Mouse (Mus musculus) retina, embryonic 14.5 days (tissue): ENCODE measurements around the gene Mfsd1.

Experiments used
- DNase-seq: peaks from one replicate; pipeline ENCODE4 v3.0.0-alpha.2; 2015; ENCODE audit warnings: low spot score

Mfsd1 gene

GRCm38 (mm10) chr3:67582273-67583124, at the start of gene Mfsd1:
Gene Mfsd1 (plus strand): TSS chr3:67582741.
- DNase-seq: peak; percentile 94

- no peak for DNase-seq
Measured at GRCm38 (mm10) chr3:67543630-67544029, 38.9 kb upstream of the Mfsd1 start.

GRCm38 (mm10) chr3:67551193-67551592, 31.3 kb upstream of the Mfsd1 start:
- no peak for DNase-seq

- DNase-seq: no peak
Measured at GRCm38 (mm10) chr3:67553281-67553680, 29.3 kb upstream of the Mfsd1 start.

- no peak for DNase-seq
Measured at GRCm38 (mm10) chr3:67553927-67554448, 28.6 kb upstream of the Mfsd1 start.

GRCm38 (mm10) chr3:67555211-67555610, 27.3 kb upstream of the Mfsd1 start:
- DNase-seq: no peak

- no peak for DNase-seq
Measured at GRCm38 (mm10) chr3:67557200-67557651, 25.3 kb upstream of the Mfsd1 start.

- DNase-seq: no peak
Measured at GRCm38 (mm10) chr3:67557718-67558354, 24.7 kb upstream of the Mfsd1 start.

GRCm38 (mm10) chr3:67564731-67565357, 17.7 kb upstream of the Mfsd1 start:
- peak; percentile 30 for DNase-seq

- no peak for DNase-seq
Measured at GRCm38 (mm10) chr3:67565540-67566227, 16.9 kb upstream of the Mfsd1 start.

- DNase-seq: peak; percentile 78
Measured at GRCm38 (mm10) chr3:67568015-67568618, 14.4 kb upstream of the Mfsd1 start.

- peak; percentile 68 for DNase-seq
Measured at GRCm38 (mm10) chr3:67572918-67573317, 9.6 kb upstream of the Mfsd1 start.

- DNase-seq: no peak
Measured at GRCm38 (mm10) chr3:67573523-67573922, 9.0 kb upstream of the Mfsd1 start.

GRCm38 (mm10) chr3:67576248-67576647, 6.3 kb upstream of the Mfsd1 start:
- no peak for DNase-seq

- no peak for DNase-seq
Measured at GRCm38 (mm10) chr3:67576724-67577123, 5.8 kb upstream of the Mfsd1 start.

- DNase-seq: no peak
Measured at GRCm38 (mm10) chr3:67583125-67583845, 744 bp downstream of the Mfsd1 start.

GRCm38 (mm10) chr3:67583846-67584186, 1.3 kb downstream of the Mfsd1 start:
- no peak for DNase-seq

- no peak for DNase-seq
Measured at GRCm38 (mm10) chr3:67586511-67586910, 4.0 kb downstream of the Mfsd1 start.

- DNase-seq: no peak
Measured at GRCm38 (mm10) chr3:67587430-67587829, 4.9 kb downstream of the Mfsd1 start.

- DNase-seq: no peak
Measured at GRCm38 (mm10) chr3:67601616-67602138, 19.1 kb downstream of the Mfsd1 start.

- DNase-seq: peak; percentile 51
Measured at GRCm38 (mm10) chr3:67618222-67618621, 35.7 kb downstream of the Mfsd1 start.
